Mouse (Mus musculus): ENCODE measurements around the gene Gm11232.

DNA sequence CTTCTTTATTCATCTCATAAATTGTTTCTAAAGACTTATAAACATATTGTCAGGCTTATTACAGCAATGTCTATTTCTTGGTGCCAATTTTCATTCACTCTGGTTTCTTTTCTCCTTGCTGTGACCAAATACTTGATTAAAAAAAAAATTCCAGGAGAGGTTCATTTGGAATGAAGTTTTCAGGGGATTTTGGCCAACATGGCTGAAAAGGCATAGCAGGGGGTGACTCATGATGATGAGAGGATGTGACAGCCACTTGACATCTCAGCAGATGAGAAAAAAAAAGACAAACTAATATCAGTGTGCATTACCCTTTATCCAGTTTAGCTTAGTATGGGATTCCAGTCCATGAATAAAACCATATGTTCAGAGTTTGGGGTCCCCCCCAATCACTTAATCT, 28.4 kb downstream of the Gm11232 start:
- TF ChIP-seq POLR2A (IDR thresholded peaks at IDR 0.05; ENCODE audit: control insufficient read depth, low read depth, low read length) (no peak), CTCF (IDR thresholded peaks at IDR 0.05; ENCODE audit: control insufficient read depth, insufficient read depth, insufficient replicate concordance, low read depth, low read length) (no peak)
